Mouse (Mus musculus) stomach, embryonic 16.5 days (tissue): ENCODE results near the gene Tssk2. TPM values are rescaled to one million over a fixed set of nuclear protein-coding genes. Genes with fewer than 3 reads are reported as not detected.

Experiments used
- ATAC-seq: fragments of 200-750 bp; cut with Nextera tagmentation; 2 replicates; pipeline ENCODE4 v1.8.0; 2017; ENCODE audit warnings: moderate number of reproducible peaks, moderate TSS enrichment; ENCODE audit not compliant: insufficient read depth, low FRiP score
- H3K27ac ChIP-seq: fragments of 300-500 bp; sonication (generic); 2 replicates; pipeline ENCODE4 v1.5.1; 2014; ENCODE audit warnings: low read length
- H3K27me3 ChIP-seq: fragments of 300-500 bp; sonication (generic); 2 replicates; pipeline ENCODE4 v1.6.1; 2014; ENCODE audit warnings: low read length, control low read depth, mixed read lengths; ENCODE audit not compliant: control insufficient read depth, insufficient read depth
- H3K36me3 ChIP-seq: fragments of 300-500 bp; sonication (generic); 2 replicates; pipeline ENCODE4 v1.6.1; 2014; ENCODE audit warnings: low read length; ENCODE audit not compliant: control insufficient read depth, insufficient read depth
- H3K4me1 ChIP-seq: fragments of 300-500 bp; sonication (generic); 2 replicates; pipeline ENCODE4 v1.6.1; 2014; ENCODE audit warnings: low read length, control low read depth, mixed read lengths; ENCODE audit not compliant: control insufficient read depth, insufficient read depth
- H3K4me2 ChIP-seq: fragments of 300-500 bp; sonication (generic); 2 replicates; pipeline ENCODE4 v1.6.1; 2014; ENCODE audit warnings: low read depth, low read length, mixed read lengths
- H3K4me3 ChIP-seq: fragments of 300-500 bp; sonication (generic); replicated peaks from 2 replicates; pipeline ENCODE4 v1.5.1; 2014; ENCODE audit warnings: mild to moderate bottlenecking, low read length
- H3K9ac ChIP-seq: fragments of 300-500 bp; sonication (generic); 2 replicates; pipeline ENCODE4 v1.6.1; 2014; ENCODE audit warnings: low read length
- H3K9me3 ChIP-seq: fragments of 300-500 bp; sonication (generic); replicated peaks from 2 replicates; pipeline ENCODE4 v1.6.1; 2016; ENCODE audit warnings: low read length, control low read depth; ENCODE audit not compliant: control insufficient read depth
- WGBS: fragments of 180-500 bp; shearing (Covaris S2); extraction: QIAGEN DNeasy Blood & Tissue Kit; methylation state at CpG from one replicate; pipeline ENCODE4 v1.1.7; 2014; 5-methylcytosine and 5-hydroxymethylcytosine counted together
- polyA plus RNA-seq: library from polyadenylated mRNA; unstranded; fragments of >200 nt; fragmentation: Nextera tagmentation; extraction: Ambion mirVana; gene quantifications from 2 replicates; pipeline ENCODE4 v1.2.1, GENCODE M21; 2015

Tssk2 gene
- polyA plus RNA-seq, 1 experiment from 2014 or later = not detected

GRCm38 (mm10) chr16:17945081-17945831, 46.8 kb downstream of the Tssk2 start:
- peak overlapping the region; percentile 49 for H3K27ac ChIP-seq

GRCm38 (mm10) chr16:17949421-17949877, 51.0 kb downstream of the Tssk2 start:
- no peak overlapping the region for H3K4me2 ChIP-seq
- peak; percentile 50; the same call in 1 of the 2 replicates for ATAC-seq
- no peak overlapping the region for H3K4me3 ChIP-seq
- H3K36me3 ChIP-seq = no peaks in the 10 kb centered on the region
- WGBS = 38% methylated on average over 2 of the region's 2 CpGs
- H3K4me1 ChIP-seq = no peaks in the 10 kb centered on the region
- no peaks in the 10 kb centered on the region for H3K27me3 ChIP-seq
- H3K27ac ChIP-seq = no peak overlapping the region
- H3K9me3 ChIP-seq = no peaks in the 10 kb centered on the region
- no peak overlapping the region for H3K9ac ChIP-seq

More at GRCm38 (mm10) chr16:17945081-17945831, 46.8 kb downstream of the Tssk2 start:
- Histone ChIP-seq H3K4me3 (no peak overlapping the region), H3K9ac (no peak overlapping the region), H3K4me2 (peak overlapping the region; percentile 25; the same call in 1 of the 2 replicates), H3K9me3 (no peaks in the 10 kb centered on the region), H3K36me3 (no peaks in the 10 kb centered on the region), H3K27me3 (no peaks in the 10 kb centered on the region), H3K4me1 (no peaks in the 10 kb centered on the region)
- ATAC-seq = peak; percentile 66; the same call in 1 of the 2 replicates
- WGBS = 45% methylated on average over 7 of the region's 7 CpGs

Other genes starting within 250 kb of the Tssk2 start
- gene Med15, start 165.7 kb upstream of the Tssk2 start, polyA plus RNA-seq = 39.2 and 42.5 TPM in 2 replicates
- gene Klhl22, start 139.0 kb upstream of the Tssk2 start, polyA plus RNA-seq = 56.7 and 57.7 TPM in 2 replicates
- 4.8 and 7.3 TPM in 2 replicates for gene Scarf2, start 101.4 kb upstream of the Tssk2 start, polyA plus RNA-seq
- not detected in 2 replicates for gene B830017H08Rik, start 65.5 kb upstream of the Tssk2 start, polyA plus RNA-seq
- gene Car15, start 60.3 kb upstream of the Tssk2 start, polyA plus RNA-seq = 2.4 and 3.7 TPM in 2 replicates
- 0.32 and 0.46 TPM in 2 replicates for gene Gm20518, start 7.0 kb upstream of the Tssk2 start, polyA plus RNA-seq
- 0.04 TPM in 1 of 2 replicates, not detected in the other for gene Tssk1, start 4.4 kb upstream of the Tssk2 start, polyA plus RNA-seq
- gene Dgcr2, start 75 bp upstream of the Tssk2 start, polyA plus RNA-seq = 80.6 and 88.8 TPM in 2 replicates
- 31.3 and 33.7 TPM in 2 replicates for gene Ess2, start 12.7 kb downstream of the Tssk2 start, polyA plus RNA-seq
- gene Gsc2, start 16.4 kb downstream of the Tssk2 start, polyA plus RNA-seq = not detected in 2 replicates
- 117 and 125 TPM in 2 replicates for gene Slc25a1, start 29.6 kb downstream of the Tssk2 start, polyA plus RNA-seq
- gene Vpreb2, start 81.8 kb downstream of the Tssk2 start, polyA plus RNA-seq = not detected in 2 replicates
- gene Dgcr6, start 154.2 kb downstream of the Tssk2 start, polyA plus RNA-seq = 67.7 and 69.2 TPM in 2 replicates
- 15.3 and 17.8 TPM in 2 replicates for gene Prodh, start 191.6 kb downstream of the Tssk2 start, polyA plus RNA-seq
- gene Rtn4r, start 229.0 kb downstream of the Tssk2 start, polyA plus RNA-seq = 0.84 and 1.0 TPM in 2 replicates